Mouse (Mus musculus) heart, adult 11 months (tissue): ENCODE data around the gene Chadl.

Source experiments
- DNase-seq: peaks from one replicate; pipeline ENCODE4 v3.0.0; 2022

Chadl gene

GRCm38 (mm10) chr15:81700161-81700560 is 3.1 kb upstream of the Chadl start:
- no peak for DNase-seq

DNA sequence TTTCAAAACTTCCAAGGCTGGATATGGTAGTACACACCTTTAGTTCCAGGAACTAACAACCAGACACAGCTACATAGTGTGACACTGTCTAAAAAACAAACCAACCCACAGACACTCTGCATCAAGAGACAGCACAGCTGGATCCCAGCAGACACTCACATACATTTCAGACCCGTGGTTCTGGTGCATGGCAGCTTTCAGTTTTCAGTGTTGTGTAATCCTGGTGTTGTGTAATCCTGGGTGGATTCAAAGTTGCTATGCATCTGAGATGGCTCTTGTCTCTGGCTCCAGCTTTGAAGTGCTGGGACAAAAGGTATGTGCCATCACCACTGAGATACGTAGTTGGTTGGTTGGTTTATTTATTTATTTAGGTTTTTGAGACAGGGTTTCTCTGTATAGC is 1.4 kb upstream of the Chadl start:
- no peak for DNase-seq

DNA sequence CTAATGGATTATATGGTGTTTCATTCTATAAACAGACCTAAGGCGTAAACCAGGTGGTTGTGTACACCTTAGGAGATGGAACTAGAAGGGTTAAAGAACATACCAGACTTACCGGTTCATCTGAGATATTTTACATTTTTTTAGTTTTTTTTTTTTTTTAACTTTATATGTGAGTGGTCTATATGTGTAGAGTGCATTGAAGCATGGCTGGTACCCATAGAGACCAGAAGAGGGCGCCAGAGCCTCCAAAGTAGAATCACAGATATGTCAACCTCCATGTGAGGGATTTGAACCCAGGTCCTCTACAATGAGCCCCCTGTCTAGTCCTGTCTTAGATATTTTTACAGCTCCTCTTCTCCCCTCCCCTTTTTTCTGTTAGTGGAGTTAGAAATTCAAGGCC is 760 bp upstream of the Chadl start:
- peak; percentile 88 for DNase-seq

- peak; percentile 92 for DNase-seq
Observed at GRCm38 (mm10) chr15:81694891-81695290, 2.2 kb downstream of the Chadl start.

- peak; percentile 98 for DNase-seq
Observed at GRCm38 (mm10) chr15:81693967-81694881, 2.9 kb downstream of the Chadl start.

GRCm38 (mm10) chr15:81693366-81693966 is 3.6 kb downstream of the Chadl start:
- DNase-seq: no peak

- no peak for DNase-seq
Observed at GRCm38 (mm10) chr15:81680301-81680805, 16.7 kb downstream of the Chadl start.

DNA sequence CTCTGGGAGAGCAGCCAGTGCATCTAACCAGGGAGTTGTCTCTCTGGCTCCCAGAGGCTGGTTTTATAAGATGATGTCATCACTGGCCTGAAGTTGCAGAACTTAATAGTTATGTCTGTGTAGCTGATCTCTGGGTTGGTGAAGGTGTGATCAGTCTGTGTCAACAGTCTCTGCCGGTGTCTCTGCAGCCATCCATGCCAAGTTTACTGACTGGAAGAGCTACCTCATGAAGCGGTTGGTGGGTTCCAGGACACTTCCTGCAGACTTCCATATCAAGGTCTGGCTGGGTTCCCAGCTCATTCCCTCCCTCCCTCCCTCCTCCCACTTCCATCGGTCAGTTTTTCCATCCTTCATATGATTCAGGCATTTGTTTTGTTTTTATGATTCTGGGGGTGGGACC is 20.4 kb downstream of the Chadl start:
- no peak for DNase-seq

DNA sequence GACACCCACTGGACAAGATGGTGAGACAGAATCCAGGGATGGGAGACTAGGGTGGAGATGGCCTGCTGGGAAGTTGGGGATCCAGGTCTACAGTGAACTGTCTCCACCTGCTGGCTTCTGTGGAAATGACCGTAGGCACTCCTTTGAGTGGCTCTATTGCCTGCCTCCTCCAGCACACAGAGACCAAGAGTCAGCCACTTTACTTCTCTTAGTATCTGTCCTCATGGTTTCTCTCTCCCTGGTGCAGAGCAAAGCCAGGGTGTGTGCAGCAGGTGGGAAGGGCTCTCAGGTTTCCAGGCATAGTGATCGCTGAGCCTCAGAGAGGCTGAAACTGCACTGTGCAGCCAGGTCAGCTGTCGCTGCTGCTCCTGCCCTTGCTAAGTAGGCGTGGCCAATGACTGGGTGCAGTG is 26.9 kb downstream of the Chadl start:
- DNase-seq: no peak

- no peak for DNase-seq
Observed at GRCm38 (mm10) chr15:81666957-81667356, 30.1 kb downstream of the Chadl start.

DNA sequence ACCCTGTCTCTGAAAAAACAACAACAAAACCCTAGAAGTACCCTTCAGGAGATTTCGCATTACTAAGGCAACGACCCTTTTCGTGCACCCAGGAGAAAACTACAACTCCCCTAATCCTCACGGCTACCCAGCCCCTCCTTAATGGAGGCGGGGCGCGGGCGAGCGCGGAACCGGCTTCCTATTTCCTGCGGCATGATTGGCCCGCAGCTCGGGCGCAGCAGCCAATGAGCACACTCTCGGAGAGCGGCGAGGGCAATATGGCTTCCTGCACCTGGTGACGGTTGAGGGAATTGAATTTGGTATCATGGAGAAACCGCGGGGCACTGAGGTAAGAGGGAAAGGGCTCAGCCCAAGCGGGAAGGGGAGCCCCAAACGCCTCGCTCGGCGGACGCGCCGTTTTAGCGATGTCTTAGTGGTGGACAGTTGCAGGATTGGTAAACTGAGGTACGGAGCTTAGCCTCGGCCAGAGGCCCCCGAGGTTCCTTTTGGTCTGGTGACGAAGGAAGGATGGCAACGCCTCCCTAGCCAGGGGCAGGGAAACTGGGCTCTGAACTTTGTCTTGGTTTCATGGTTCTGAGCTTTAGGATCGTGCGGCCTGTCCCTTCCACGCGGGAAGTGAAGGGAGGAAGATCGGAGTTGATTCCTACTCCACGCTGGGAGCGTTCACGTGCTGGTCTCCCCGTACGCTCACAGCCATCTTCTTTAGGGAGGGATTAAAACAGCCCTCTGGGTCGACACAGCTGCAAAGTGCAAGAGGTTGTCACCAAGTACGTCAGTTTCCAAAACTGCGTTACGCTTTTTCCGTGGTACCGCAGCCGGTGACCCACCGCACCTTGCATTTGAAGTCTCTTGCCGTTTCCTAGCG is 33.2 kb downstream of the Chadl start, which contains the start of gene L3mbtl2:
Gene L3mbtl2, plus strand, starts transcription at position 193 of the 865 bp plus-strand sequence.
- DNase-seq: peak; percentile 99

DNA sequence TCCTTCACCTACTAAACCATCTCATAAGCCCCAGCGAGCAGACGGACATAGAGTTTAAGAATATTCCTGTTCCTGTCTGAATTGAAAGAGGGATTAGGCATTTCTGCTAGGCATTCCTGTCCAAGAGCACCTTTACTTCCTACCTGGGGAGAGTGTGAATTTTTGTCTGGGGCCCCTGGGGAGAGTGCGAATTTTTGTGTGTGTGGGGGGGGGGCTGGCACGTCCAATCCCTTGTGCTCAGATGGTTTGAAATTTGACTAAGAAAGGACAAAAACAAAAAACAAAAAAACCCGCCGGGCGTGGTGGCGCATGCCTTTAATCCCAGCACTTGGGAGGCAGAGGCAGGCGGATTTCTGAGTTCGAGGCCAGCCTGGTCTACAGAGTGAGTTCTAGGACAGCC is 33.8 kb downstream of the Chadl start:
- no peak for DNase-seq

DNA sequence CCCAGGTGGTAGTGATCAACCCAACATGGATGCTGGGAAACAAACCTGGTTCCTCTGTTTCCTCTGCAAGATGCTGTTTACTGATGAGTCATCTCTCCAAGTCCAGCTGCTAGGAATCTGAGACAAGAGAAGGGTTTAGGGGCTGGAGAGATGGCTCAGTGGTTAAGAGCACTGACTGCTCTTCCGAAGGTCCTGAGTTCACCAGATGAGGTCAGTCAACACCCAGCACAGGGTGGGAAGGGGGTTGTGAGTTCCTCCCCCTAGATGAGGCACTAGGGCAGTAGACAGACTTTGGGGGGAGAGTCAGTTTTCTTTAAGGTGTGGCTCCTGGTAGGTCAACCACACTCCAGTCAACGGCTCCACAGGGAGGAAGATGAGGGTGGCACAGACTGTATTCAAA is 35.4 kb downstream of the Chadl start:
- no peak for DNase-seq

GRCm38 (mm10) chr15:81650636-81651035 is 46.5 kb downstream of the Chadl start:
- DNase-seq: peak; percentile 90

- peak; percentile 93 for DNase-seq
Observed at GRCm38 (mm10) chr15:81649516-81650455, 47.3 kb downstream of the Chadl start.
